Mouse (Mus musculus) urinary bladder, adult 2 months (tissue): ENCODE data around the gene Ift52. TPM values are rescaled to one million over a fixed set of nuclear protein-coding genes. Genes with fewer than 3 reads are reported as not detected.

Experiments
- DNase-seq: peaks from one replicate; pipeline ENCODE4 v3.0.0; 2022; ENCODE audit warnings: low spot score
- polyA plus RNA-seq: library from polyadenylated mRNA; depleted of rRNA; stranded (reverse); fragments of >200 nt; gene quantifications from 2 replicates; pipeline ENCODE4 v1.2.3, GENCODE M21; 2012; rRNA removed

The Ift52 gene
- 41.2 and 45.7 TPM in 2 replicates for polyA plus RNA-seq

DNA sequence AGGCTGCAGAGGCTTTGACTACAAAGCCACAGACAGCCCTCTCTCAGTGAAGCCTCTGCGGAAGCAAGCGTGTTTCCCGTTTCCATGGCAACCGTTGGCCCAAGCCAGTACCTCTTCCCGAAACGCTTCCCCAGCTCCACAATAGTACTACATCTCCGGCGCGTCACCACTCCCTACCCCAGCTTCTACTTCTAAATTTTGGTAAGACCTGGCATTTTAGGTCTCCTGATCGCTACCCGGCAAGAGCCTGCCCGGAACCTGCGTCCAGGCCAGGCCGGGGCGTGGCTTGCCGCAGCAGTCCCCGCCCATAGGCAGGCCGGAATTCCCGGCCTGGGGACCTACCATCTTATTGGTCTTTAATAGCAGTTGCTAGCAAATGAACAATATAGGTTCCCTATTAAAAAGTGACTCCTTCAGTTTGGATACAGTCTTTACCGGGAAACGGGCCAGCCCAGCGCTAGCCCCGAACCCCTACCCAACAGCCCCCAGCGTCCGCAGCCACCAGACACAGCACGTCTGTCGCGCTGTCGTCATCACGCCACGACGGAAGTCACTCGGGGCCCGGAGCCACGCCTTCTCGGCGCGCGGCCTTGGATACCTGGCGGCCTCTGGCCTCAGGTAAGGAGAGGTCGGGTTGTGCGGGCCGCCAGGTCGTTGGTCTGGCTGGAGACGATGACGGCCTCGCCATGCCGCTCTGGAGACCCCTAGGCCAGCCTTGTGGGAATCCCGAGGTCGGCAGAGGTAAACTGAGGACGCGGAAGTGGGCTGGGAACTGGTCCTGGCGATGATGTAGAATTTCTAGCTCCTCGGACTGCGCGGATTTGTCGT is at the start of gene Ift52:
Gene Ift52 (plus strand): TSS at position 439 of the 828 bp plus-strand sequence.
- DNase-seq: peak; percentile 88

DNA sequence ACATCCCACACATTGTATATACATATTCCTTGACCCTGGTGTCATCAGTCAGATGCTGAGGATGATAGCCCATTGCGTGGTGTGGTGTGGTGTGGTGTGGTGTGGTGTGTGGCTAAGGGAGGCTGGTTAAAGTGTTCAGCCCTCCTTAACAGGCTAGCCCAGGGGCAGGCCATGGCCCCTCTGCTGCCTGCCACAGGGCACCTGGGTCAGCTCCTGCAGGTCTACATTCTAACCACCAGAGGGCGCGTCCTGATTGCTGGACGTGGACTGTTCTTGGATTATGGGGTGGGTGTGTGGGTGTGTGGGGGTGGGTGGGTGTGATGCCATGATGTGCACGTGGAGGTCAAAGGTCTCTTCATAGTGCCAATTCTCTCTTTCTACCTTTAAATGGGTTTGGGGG is 48.8 kb upstream of the Ift52 start:
- no peak for DNase-seq

DNA sequence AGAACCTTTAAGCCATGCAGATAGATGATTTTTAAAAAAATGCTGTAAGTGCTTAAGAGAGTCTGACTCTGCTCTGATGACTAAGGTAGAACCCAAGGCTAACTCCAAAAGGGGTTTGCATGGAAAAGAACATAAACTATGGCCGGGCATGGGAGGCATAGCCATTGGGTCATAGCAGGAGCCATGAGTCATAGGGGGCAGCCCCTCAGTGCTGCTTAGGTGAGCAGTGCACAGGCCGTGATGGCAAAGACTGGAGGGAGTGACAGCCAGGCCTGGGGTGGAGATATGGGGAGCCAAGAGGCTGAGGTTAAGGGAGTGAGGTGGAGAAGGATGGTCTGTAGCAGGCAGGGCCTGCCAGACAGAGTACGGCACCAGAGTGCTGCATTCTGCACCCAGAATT is 48.1 kb upstream of the Ift52 start:
- DNase-seq: no peak

DNA sequence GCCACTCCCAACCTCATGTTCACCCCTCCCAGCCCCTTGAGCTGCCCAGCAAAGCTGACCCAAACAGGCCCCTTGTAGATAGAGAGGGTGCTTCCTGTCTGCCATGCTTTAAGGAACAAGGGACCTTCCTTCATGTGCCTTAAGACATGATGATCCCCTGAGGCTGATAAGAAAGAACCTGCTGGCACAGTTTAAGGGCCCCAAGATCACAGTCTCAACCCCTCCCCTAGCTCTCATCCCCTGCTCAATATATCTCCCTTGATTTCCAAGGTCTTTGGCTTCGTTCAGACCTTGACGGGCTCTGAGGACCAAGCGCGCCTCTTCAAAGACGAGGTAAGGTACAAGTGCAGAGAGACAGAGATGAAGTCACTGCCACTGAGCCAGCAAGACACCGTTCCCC is 46.3 kb upstream of the Ift52 start:
- no peak for DNase-seq

DNA sequence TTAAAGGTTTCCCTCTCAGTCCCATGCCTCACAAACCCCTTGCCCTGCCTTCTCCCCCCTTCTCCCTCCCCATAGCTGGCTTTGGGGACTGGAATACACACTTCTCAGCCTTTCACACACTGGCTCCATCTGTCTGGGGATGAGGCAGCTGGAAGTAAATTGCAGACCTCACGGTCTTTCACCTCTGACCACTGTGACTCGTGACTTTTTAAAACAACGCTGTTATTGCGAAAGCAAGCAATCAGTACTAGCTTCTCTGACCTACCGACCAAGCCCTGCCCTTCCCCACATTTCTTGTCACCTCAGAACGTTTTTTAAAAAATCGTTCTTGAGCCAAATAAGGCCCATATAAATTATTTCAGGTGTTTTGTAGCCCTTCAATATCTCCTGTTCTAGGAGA is 44.4 kb upstream of the Ift52 start:
- no peak for DNase-seq

DNA sequence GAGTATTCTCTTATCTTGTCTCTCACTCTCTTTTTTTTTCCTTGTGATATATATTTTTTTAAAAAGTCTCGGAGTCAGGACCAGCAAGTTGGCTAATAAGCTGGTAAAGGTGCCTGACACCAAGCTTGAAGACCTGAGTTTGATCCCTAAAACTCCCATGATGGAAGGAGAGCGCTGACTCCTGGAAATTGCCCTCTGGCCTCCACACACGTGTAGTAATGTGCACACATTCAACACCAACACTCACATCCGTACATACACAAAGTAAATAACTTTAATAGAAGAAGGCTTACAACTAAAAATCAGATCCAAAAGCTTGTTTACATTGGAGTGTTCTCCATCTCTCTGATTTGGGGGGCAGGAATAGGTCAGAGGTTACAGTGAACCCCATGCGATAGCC is 43.9 kb upstream of the Ift52 start:
- no peak for DNase-seq

DNA sequence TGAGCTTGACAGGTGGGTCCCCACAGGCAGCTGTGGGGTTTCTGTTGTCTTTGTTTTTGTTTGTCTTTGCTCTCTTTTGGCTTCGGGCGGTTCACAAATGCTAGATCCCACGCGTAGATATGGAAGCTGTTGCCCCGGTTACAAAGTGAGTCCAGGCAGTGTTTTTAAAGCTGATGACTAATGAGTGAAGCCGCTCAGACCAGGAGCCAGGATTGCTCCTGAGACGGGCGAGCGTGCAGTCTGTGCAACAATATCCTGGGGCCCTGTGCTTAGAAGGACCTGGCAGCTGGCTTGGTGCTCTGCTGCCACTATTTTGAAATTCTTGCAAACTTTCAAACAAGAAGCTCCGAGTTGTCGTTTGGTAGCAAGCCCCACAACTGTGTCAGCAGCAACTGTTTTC is 43.5 kb upstream of the Ift52 start:
- DNase-seq: no peak

DNA sequence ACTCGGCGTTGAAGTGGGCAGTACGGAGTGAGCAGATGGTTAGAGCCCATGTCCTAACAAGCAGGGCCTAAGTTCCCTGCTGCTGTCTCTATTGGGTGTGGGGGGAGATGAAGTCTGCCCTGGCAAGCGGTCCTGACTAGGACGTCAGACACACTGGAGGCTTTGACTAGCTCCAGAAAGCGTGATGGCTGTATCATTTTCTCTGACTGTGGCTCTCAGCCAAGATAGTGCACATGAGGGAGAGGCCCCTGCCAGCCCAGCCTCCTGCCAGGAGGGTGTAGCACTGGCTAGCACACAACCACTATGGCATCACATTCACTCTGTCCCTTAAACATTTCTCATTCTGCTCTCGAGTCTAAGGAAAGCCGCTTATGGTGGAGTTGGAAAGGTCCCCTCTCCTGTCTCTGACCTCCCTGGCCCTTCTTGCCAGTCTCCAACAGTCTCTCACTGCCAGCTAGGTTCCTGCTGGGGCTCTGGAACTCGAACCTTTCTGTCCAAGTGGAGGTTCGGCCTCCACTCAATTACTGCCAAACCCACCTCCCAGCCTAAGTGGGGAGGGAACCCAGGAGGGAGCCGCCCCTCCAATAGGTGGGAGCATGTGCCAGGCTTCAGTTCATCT is 41.9 kb upstream of the Ift52 start:
- no peak for DNase-seq

DNA sequence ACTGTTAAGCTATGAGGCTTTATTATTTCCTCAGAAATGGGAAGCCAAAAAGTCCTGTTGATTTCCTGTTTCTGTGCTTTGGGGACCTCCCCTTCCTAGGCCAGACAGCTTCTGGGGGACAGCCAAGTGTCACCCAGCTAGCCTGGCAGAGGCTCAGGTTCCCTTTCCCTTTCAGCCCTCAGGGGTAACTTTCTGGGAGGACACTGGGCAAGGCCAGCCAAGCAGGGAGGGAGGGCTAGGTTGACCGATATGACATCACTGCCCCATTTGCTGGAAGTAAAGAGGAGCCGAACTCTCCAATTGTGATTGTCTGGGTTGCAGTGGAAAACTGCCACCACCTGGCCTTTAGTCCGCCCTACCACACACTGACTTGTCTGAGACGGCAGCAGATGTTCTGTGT is 41.2 kb upstream of the Ift52 start:
- no peak for DNase-seq

DNA sequence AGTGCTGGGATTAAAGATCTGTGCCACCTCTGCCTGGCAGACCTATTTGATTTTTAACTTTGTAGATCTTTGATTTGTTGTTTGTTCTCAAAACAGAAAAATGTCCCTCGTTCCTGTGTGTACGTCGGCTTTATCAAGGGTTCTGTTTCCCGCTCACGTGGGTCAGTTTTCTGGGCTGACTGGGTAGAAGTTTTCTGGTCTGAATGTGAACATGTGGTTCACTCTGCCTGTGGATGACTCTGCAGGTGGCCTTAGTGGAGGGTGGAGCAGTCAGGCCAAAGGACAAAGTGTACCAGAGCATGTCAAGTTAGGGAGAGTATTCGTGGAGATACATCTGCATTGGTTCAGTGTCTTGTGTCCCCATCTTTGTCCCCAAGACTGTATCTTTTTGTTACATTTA is 32.8 kb upstream of the Ift52 start:
- DNase-seq: no peak

DNA sequence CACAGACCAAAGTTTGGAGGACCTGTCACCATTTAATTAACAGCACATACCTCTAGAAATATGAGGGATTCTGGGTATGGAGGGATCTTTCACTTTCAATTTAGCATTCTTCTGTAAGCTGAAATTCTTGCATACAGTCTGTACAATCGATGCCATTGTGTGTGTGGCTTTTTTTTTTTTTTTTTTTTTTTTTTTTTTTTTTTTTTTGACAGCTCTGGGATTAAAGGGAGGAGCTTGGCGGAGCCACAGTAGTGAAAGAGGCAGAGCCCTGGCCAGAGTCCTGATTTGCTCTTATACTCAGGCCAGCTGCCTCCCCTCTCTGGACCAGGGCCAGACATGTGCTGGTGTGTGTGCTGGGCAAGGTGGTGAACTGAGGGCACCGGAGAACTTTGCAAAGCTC is 31.2 kb upstream of the Ift52 start:
- DNase-seq: no peak

DNA sequence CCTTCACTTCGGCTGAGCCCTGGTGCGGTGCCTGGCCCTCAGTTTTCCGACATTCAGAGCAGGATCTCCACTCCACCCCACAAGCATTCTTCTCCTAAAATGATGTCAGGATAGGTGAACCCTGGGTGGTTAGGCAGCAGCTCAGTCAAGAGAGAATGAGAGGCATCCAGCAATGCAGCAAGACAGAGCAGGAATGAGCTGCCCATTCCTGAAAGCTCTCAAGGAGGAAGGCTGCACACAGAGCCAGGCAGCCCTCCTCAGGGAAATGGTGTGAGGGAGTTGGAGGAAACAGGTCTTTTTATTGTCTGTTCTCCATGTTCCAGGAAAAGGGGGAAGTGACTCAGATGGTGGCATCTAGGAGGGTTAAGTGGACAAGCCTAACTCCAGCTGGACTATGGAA is 30.4 kb upstream of the Ift52 start:
- DNase-seq: no peak

DNA sequence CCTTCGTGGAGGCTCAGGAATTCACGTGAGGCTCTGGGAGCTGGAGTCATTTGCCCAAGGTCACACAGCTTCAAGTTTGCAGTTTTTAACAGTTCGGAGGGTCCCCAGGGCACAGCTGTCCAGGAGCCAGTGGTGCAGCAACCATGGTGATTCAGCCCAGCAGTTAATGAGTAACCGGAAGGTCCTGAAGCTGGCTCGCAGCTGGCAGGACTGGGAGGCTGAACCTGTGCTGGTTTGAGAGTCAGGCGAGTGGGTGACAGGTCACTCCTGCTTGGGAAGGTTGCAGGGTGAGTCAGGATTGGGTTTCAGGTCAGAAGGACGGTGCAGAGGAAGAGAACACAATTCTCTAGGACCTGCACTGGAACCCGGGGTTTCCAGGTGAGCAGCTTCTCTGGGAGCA is 29.9 kb upstream of the Ift52 start, which contains the start of gene Sgk2:
Gene Sgk2 (plus strand): TSS at position 113 of the 400 bp plus-strand sequence.
- DNase-seq: no peak

DNA sequence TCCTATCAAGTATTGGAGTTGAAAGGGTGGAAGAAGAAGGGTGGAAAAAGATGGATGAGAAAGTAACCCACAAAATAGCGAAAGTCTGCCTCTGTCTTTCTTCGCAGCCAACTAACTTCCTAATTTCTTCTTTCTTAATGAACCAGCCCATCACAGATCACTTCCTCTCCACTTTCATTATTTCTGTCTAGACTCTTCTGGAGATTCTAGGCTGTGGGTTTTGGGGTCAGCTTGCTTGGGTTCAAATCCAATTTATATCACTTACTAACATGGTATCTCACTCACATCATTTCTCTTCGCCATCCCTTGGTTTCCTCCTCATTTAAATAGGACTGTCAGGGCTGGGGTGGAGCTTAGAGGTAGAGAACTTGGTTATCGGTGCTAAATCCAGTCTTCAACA is 28.9 kb upstream of the Ift52 start:
- DNase-seq: no peak

DNA sequence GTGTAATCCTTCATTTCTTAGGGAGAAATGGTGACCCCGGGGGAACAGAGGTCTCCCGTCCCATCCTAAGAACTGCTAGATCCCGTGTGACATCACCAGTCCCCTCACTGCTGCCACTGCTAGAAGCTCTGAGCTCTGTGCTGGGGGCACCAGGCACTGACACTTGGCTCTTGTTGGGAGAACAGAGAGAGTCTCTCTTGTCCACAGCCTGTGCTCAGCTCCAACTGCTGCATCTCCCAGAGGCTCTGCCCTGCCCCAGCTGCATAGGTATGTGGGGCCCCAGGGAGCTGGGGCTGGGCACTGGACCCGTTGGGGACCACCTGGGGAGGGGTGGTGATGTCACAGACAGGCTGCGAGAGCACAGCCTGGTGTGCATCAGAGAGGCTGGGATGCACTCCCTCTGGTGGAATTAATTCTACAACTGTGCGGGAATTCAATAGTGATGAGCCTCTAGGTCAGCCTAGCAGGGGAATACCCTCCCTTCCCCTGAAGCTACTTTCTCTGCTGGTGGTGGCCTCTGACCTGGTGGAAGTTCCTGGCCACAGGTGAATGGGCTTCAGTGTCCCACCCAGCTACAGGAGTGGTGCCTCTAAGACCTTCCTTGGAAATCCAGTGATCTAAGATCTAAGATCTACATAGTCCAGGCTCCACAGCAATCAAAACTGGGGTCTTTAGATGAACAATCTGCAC is 25.6 kb upstream of the Ift52 start:
- no peak for DNase-seq

DNA sequence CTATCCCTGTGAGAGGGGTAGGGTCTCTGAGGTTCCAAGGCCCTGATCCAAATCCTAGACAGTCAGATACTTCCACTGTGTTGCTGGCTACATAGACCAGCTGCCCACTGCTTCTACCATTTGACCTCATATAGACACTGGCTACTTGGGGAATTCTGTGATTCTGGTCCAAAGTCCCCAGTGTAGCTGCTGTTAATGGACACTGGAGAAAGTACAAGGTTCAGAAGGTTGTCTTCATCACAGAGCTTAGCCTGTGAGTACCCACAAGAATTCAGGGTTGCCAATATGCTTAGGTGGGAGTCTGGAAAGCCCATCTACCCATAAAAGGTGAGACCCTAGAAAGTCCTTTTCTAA is 25.1 kb upstream of the Ift52 start:
- DNase-seq: no peak

DNA sequence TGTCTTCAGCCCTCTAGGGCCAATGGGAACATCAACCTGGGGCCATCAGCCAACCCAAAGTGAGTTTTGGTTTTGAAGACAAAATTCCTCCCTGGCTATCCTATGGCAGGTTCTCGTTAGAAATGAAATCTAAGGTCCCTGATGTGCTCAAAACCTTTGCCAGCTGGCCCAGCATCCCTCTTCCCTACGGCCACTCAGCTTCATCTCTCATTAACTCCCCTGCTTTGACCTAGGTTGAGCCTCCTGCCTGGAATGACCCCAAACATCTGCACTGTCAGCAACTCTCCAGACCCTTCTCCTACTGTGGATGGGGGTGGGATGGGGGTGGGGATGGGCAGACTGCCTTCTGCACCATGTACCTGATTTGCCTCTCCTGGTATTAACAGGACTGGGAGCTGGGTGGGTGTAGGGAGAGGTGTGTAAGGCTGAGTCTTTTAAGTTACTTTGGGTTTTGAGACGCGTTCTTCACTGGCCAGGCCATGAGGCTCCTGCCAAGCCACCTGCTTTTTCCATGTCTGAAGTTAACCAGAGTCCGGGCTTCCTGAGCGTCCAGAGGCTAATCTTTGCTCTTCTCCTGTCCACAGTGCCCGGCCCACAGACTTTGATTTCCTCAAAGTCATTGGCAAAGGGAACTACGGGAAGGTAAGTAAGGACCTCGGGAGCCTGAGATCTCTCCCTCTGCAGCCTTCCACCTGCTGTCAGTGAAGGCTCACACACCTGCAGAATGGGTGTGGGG is 23.1 kb upstream of the Ift52 start:
- no peak for DNase-seq

DNA sequence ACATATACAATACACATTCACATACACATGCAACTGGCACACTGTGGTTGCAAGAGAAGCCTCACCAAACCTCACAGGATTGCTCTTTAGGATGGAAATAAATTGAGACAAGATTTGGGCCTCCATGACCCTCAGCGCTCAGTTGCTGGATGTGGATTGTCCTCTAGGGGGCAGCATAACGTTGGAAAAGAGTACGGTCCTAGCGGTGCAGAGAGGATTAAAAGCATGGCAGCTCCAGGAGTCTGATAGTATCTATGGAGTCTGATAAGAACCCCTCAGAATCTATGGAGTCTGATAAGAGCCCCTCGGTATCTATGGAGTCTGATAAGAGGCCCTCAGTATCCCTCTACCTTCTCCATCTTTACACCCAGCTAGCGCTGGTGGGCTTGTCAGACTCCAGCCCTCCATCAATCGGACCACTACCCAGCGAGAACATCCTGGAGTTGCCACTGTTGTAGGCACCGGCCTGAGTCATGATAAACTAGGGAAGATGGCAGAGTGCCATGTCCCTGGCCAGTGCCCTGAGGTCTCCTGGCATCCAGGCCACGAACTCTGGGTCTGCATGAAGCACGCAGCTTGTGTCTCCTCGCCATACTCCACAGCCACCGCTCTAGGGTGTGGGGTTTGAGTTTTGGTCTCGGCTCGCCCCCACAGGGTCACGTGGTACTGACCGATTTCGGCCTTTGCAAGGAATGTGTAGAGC is 18.5 kb upstream of the Ift52 start:
- DNase-seq: no peak

DNA sequence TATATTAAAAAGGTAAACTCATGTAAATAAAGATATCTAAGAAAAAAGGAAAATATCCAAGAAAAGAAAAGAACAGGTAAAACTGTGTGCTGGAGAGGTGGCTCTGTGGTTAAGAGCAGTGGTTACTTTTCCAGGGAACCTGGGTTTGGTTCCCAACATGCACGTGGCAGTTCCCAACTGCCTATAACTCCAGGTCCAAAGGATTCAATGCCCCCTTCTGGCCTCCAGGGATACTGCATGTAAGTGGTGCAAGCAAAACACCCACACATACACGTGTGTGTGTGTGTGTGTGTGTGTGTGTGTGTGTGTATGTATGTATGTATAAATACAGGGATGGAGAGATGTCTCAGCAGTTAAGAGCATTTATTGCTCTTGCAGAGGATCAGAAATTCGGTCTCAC is 17.4 kb upstream of the Ift52 start:
- DNase-seq: no peak

DNA sequence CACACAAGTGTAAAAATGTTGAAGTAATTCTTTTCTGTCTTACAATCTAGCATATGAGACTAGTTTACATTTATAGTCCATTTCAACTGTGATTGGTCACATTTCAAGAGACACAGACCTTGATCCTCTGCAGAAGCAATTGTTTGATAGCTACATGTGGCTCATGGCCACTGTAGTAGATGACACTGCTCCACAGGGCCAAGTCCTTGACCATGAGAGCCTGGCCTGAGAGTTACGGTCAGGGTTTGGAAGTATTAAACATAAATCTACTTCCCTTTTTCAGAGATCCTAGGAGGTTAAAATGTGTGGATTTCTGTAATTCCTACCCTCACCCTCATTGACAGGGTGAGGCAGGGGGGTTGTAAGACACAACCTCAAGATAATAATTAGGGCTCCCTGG is 16.1 kb upstream of the Ift52 start:
- DNase-seq: no peak

DNA sequence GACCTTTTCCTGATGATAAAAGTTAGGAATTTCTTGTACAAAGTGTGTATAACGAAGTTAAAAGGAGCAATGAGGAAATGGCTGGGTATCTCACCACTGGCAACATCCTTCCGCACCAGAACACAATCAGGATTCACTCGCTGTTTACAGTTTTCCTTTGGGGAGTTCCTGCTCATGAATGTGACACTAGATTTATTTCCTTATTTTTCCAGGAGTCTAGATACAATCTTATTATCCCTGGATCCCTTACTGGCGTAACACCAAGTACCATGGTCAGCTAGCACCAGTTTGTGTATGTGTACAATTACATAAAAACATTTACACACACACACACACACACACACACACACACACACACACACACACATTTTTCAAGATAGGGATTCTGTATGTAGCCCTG is 9.9 kb upstream of the Ift52 start:
- DNase-seq: no peak

DNA sequence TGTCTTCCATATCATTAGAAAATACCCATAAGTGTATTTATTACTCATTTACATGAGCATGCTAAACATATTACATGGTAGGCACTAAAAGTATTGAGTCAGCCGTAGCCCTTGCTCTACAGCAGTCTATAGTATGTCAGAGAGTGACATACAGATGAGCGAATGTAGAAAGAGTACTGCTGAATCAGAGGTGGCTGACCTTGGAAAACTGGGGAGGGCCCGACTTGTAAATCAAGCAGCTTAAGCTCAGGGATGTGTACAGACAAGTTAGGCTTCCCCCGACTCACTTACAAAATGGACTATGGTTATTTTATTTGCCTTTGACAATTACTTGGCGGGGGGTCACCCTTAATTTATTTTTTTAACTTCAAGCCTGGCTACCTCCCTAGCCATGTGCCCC is 14.1 kb downstream of the Ift52 start:
- no peak for DNase-seq
